Mouse (Mus musculus) hematopoietic stem cell, adult 5-6 weeks (primary cell): ENCODE data around the gene Ddx11. TPM values are rescaled to one million over a fixed set of nuclear protein-coding genes. Genes with fewer than 3 reads are reported as not detected.
"Not testable (repeated sequence)": the region's sequence is repeated elsewhere in the genome, so short reads cannot be mapped to it uniquely, and the experiment has no call there.

Experiments
- ATAC-seq, 2 experiments: fragments of 125-278 bp in 1 of 2; replicated peaks in 1 of 2; 2 replicates each; pipeline ENCODE4 v1.8.0; 2016 to 2017; ENCODE audit warnings: inconsistent platforms in 2 of 2, mild to moderate bottlenecking in 2 of 2, moderate number of reproducible peaks in 2 of 2, low read depth in 1 of 2, moderate TSS enrichment in 1 of 2; ENCODE audit not compliant: low FRiP score in 2 of 2, poor library complexity in 2 of 2, severe bottlenecking in 2 of 2, insufficient read depth in 1 of 2, low TSS enrichment in 1 of 2
- total RNA-seq: library from RNA; stranded (forward); fragments of 172-1452, 232-1000 nt; gene quantifications from 2 replicates; pipeline ENCODE4 v1.2.3, GENCODE M21; 2017

The Ddx11 gene
- total RNA-seq, 1 experiment from 2014 or later: 26.8 TPM

- ATAC-seq: no peak
These were observed 15.9 kb upstream of the Ddx11 start for GRCm38 (mm10) chr17:66107466-66107865.

GRCm38 (mm10) chr17:66108198-66108597, 15.1 kb upstream of the Ddx11 start:
- ATAC-seq: no peak

DNA sequence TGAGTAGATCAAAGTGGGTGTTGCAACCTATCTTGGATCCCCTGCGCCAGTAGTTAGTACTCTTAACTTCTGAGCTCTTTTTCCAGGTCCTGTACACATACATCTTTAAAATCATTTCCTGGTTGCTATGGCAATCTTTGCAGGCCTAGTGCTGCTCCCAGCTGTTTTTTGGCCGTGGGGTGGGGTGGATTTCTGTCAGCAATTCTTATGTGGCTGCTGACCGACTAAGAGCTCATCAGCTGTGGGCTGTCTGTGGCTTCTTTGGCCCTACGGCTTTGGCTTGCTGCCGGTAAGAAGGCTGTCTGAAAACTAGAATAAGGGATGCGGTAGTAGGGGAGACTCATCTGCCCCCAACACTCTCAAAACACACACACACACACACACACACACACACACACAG, 12.6 kb upstream of the Ddx11 start:
- ATAC-seq: peak; percentile 5 to 18; a peak in 2 of 4 replicates

- ATAC-seq: peak; percentile 87 to 94
These were observed 11.8 kb upstream of the Ddx11 start, which contains the start of gene Washc1 for GRCm38 (mm10) chr17:66111402-66111959. Washc1 (plus strand) TSS chr17:66111545.

DNA sequence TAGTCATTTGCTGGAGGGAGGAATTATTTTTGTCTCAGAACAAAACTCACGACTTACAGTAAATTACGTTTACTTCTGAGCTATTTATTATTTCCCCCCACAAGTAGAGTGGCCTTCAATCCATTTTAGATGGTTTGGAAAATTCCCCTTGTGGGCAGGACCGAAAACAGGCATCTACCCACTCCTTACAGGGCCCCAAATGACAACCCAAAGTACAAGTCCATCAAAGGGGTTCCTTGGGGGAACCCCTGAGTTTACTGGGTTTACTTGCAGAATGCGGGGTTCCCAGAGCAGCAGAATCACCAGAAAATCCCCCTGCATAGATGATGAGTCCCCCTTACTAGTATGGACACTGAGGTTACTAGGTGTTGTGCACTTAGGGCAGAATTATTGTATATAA, 11.2 kb upstream of the Ddx11 start:
- ATAC-seq: no peak

DNA sequence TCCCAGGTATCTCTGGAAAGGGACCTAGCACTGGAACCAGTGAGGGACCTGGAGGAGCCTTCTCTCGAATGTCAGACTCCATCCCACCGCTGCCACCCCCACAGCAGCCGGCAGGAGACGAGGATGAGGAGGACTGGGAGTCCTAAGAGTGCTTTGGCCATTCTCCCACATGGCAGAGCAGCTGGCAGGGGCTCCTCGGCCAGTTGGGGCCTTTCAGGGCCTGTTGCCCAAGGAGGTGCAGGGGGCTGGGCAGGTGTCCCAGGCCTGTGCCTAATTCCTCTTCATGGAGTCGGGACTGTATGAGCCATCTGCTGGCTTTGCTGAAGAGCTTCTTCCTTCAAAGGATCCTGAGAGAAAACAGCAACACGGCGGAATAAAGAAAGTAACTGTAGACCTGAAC, 4.3 kb upstream of the Ddx11 start:
- no peak for ATAC-seq

DNA sequence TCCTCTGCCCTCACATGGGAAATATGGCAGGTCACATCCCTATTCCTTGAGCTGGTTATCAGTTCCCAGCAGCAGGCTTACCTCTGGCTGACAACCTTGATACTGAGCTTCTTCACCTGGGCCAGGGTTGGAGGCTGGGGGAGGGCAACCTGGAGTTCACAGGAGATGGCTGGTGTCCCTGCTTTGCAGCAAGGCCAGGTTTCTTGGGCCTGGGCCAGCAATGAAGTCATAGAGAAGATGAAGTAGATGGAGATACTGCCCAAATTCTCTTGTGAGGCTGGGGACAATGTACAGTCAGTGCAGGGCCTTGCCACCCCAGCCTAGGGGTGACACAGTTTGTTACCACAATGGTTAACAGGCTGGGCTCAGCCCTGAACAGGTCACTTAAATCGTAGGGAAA, 2.6 kb upstream of the Ddx11 start:
- no peak for ATAC-seq

DNA sequence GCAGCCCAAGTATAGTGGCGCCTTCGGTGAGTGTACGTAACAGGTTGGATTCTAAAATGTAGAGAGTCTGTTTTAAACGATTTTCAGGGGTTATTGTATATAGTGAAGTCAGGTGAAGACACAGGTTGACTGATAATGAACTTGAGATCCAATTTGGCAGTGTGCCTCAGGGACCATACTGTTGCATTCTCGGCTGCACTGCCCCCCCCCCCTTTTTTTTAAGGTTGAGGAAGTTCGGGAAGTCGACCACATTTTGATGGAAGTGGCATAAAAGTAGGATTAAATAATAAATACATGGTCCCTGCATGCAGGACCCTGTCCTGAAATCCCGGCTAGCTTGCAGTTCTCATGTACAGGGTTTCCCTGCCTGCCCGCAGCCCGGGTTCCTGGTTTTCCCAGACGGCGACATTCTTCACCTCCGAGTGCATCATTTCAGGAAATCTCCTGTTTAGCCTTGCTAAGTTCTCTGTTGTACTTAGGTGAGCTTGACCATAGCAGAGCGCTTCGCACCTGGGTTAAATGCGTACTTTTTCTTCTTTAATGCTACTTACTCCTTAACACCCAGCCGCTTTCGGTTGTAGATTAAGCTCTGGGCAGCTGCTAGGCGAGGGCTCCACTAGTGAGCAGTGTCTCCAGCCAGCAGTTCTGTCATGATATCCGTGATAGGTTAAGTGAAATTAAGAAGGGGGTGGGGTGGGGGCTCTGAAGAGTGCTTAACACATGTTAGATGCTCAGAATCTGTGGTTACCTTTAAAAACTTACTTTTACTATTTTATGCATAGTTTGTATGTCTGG, 693 bp downstream of the Ddx11 start:
- no peak for ATAC-seq

- ATAC-seq: no peak
These were observed 1.9 kb downstream of the Ddx11 start for GRCm38 (mm10) chr17:66125211-66125610.

DNA sequence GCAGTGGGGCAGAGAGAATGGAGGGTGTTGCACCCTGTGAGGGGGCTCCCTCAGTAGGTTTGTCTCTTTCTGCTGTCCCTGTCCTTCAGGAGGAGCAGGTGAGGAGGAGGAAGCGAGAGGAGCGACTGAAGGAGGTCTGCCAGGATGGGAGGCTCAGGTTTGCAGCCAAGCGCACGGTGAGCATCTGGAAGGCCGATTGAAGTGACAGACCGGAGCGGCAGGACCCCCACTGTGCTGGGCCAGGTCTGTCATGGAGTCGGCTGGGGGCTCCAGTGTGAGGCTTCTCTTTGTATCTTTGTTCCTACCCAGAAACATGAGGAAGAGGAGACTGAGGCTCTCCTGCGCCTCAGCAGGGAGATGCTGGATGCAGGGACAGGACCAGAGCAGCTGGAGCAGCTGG, 7.1 kb downstream of the Ddx11 start:
- ATAC-seq: no peak

DNA sequence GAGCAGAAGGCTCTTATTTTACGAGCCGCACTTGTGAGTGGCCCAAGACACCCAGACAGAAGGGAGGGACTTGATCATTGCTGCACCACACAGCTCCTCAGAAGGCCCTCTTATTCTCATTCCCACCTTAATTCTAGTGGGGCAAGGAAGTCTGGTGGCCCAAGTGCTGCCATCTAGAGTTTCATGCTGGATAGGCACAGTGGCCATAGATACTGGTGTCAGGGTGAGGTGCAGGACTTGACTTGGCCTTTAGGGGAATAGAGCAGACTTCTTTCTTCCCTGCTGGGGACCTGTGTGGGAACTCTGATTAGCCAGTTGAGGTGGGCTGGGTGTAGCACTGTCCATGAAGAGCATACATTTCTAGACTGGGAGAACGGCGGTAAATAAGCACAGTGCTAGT, 7.9 kb downstream of the Ddx11 start:
- ATAC-seq: peak; percentile 63 to 78; a peak in 3 of 4 replicates

DNA sequence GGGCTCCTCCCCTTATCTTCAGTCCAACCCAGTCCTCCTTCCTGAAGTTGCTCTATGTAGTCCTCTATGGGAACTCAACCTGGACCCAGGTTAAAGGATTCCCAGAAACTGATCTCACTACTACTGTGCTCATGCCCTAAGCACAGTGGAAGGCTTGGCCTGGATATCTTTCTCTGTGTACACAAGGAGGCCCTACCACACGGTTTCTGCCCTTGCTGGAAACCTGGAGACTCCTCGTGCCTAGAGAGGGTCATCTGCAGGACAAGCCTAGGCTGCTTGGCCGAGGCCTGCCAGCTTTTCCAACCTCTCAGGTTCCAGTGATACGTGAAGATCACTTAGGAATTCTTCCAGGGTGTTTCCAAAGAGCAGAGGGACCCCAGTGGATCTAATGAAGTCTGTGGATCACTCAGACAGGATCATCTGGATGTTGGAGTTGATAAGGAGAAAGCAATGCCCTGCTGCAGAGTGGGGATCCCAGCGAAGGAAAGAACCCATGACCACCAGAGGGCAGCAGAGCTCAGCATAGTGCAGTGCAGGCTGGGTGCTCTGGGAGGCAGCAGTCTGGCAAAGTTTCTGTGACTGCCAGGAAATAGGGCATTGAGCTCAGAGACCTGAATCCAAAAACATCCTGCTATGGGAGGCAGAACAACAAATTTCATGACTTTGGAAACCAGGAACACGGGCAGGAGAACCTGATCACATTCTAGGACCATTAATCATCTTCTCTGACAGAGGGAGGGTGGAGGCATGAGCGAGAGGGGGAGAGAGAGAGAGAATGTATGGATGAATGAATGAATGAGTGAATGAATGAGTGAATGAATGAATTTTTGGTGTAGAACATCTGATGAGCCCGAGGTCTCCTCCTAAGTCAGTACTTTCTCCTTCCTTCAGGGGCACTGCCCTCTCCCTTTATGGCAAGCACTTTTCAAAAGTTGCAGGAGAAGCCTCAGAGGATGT, 29.7 kb downstream of the Ddx11 start:
- peak; percentile 72 to 76 for ATAC-seq

GRCm38 (mm10) chr17:66153735-66154423, 30.6 kb downstream of the Ddx11 start:
- not testable (repeated sequence) for ATAC-seq

GRCm38 (mm10) chr17:66154876-66155275, 31.6 kb downstream of the Ddx11 start:
- no peak for ATAC-seq

GRCm38 (mm10) chr17:66158271-66158670, 35.0 kb downstream of the Ddx11 start:
- no peak for ATAC-seq

- ATAC-seq: not testable (repeated sequence)
These were observed 43.8 kb downstream of the Ddx11 start for GRCm38 (mm10) chr17:66167141-66167540.

DNA sequence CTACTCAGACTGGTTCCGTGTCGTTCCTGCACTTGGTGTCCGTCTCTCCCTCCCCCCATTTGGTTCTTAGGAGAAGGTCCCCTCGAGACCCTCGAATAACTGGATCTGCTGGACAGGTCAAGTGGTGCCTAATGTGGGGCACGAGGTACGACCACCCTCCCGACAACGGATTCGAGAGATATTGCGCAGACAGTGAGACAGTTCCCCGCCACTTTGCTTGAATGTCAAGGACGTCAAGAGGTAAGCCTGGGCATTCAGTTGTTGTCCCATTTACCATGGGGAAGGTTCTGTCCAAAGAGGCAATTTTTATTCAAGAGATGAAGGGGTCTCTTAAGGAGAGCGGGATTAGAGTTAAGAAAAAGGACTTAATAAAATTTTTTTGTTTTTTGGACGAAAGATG, 47.7 kb downstream of the Ddx11 start:
- not testable (repeated sequence) for ATAC-seq
